12 mouse cellular contexts compared by ENCODE assay signal in genomic region chr1:106710202-106710601, GRCm38 (mm10). TPM values are rescaled to one million over a fixed set of nuclear protein-coding genes. Genes with fewer than 3 reads are reported as not detected.
DNase-seq lines count a peak whose midpoint lies in the region; ATAC-seq and TF ChIP-seq lines count a peak whose summit lies in the region.
"Had no signal": no experiment of that assay in that cellular context is flagged by ENCODE, and none has a peak within 500 bp of the region (broad histone marks: within the 10 kb centered on the region; RNA-seq: fewer than 3 reads in every experiment).

No protein-coding gene starts in this region.

- 94% methylated on average over 7 of the region's 7 CpGs for WGBS in limb, embryonic 12.5 days
- WGBS in limb, embryonic 10.5 days: 92% methylated on average over 7 of the region's 7 CpGs
- 42% methylated on average over 7 of the region's 7 CpGs for WGBS in thymus, adult 2 months

- peak overlapping the region; percentile 87 for H3K4me2 ChIP-seq in limb, embryonic 12.5 days

- H3K9ac ChIP-seq in limb, embryonic 12.5 days (replicated peaks): no peak overlapping the region

- H3K9me3 ChIP-seq in limb, embryonic 12.5 days: no peaks in the 10 kb centered on the region
- H3K9me3 ChIP-seq in limb, embryonic 10.5 days (replicated peaks): no peaks in the 10 kb centered on the region
- H3K9me3 ChIP-seq in G1E (replicated peaks): peaks cover 3% of the 10 kb centered on the region

- no peak overlapping the region for H3K27ac ChIP-seq in limb, embryonic 12.5 days
- H3K27ac ChIP-seq in limb, embryonic 10.5 days: no peak overlapping the region
- H3K27ac ChIP-seq in thymus, adult 2 months (ENCODE audit: control insufficient read depth, insufficient read depth, low read length): no peak overlapping the region

- peak overlapping the region; percentile 21; the same call in 1 of the 2 replicates for H3K4me3 ChIP-seq in limb, embryonic 12.5 days (replicated peaks)
- no peak overlapping the region for H3K4me3 ChIP-seq in limb, embryonic 10.5 days
- no peak overlapping the region for H3K4me3 ChIP-seq in G1E (ENCODE audit: low read depth, low read length)
- no peak overlapping the region for H3K4me3 ChIP-seq in thymus, adult 2 months (ENCODE audit: control insufficient read depth, insufficient read depth, low read length)

- intact Hi-C loops in heart, postnatal 25 days (cut with DNase I): loop anchor here (10.0 kb wide), 2 partner anchors 535 to 645 kb away; partner anchors contain the start of gene Phlpp1

- no peak for ATAC-seq in limb, embryonic 12.5 days (ENCODE audit: insufficient number of reproducible peaks, insufficient read depth, low FRiP score, low TSS enrichment, low read depth)
- ATAC-seq in G1E (ENCODE audit: extremely low read depth, insufficient number of reproducible peaks, low FRiP score, poor library complexity, severe bottlenecking): peak; percentile 31; the same call in 1 of the 2 replicates
- ATAC-seq in megakaryocyte progenitor cell, adult 5-6 weeks (replicated peaks; ENCODE audit: poor library complexity): peak; percentile 28
- ATAC-seq: CD4-positive, CD25-positive, alpha-beta regulatory T cell, adult 4 months had no signal

- H3K27me3 ChIP-seq in limb, embryonic 12.5 days: no peaks in the 10 kb centered on the region
- H3K27me3 ChIP-seq in limb, embryonic 10.5 days (ENCODE audit: low read depth, poor library complexity, severe bottlenecking): no peaks in the 10 kb centered on the region
- H3K27me3 ChIP-seq in G1E (ENCODE audit: insufficient read depth, low read length): peaks cover 21% of the 10 kb centered on the region; the same call in 1 of the 2 replicates
- no peaks in the 10 kb centered on the region for H3K27me3 ChIP-seq in thymus, adult 2 months (ENCODE audit: control insufficient read depth, insufficient read depth, low read length)

- TF ChIP-seq CTCF in G1E (IDR thresholded peaks at IDR 0.05; ENCODE audit: low read depth, low read length): no peak
- no peak for TF ChIP-seq CTCF in thymus, adult 2 months (IDR thresholded peaks at IDR 0.05; ENCODE audit: borderline replicate concordance, control insufficient read depth, extremely low read depth, insufficient read depth, low read length, poor library complexity)

- no peak for TF ChIP-seq POLR2A in thymus, adult 2 months (IDR thresholded peaks at IDR 0.05; ENCODE audit: control insufficient read depth, extremely low read depth, insufficient read depth, low read length, poor library complexity)

- H3K4me1 ChIP-seq in limb, embryonic 12.5 days (replicated peaks): peaks cover 29% of the 10 kb centered on the region
- peaks cover 26% of the 10 kb centered on the region for H3K4me1 ChIP-seq in limb, embryonic 10.5 days
- H3K4me1 ChIP-seq in G1E (ENCODE audit: insufficient read depth, low read depth, low read length): peaks cover 37% of the 10 kb centered on the region
- H3K4me1 ChIP-seq in thymus, adult 2 months (replicated peaks; ENCODE audit: control insufficient read depth, insufficient read depth, low read length): peaks cover 21% of the 10 kb centered on the region

- DNase-seq in heart, adult 11 months: peak; percentile 25
- DNase-seq in heart, postnatal 25 days (ENCODE audit: low spot score): no peak
- DNase-seq in limb, embryonic 10.5 days (ENCODE audit: low spot score): no peak
- no peak for DNase-seq in G1E (ENCODE audit: low spot score)
- no peak for DNase-seq in thymus, adult 2 months
- no peak for DNase-seq in cerebellum, adult 11-12 months
- DNase-seq: adrenal gland, postnatal 25 days; kidney, adult 18-20 months; spleen, adult 18-20 months had no signal

- no peaks in the 10 kb centered on the region for H3K36me3 ChIP-seq in limb, embryonic 12.5 days
- H3K36me3 ChIP-seq in limb, embryonic 10.5 days: no peaks in the 10 kb centered on the region
- H3K36me3 ChIP-seq in G1E (replicated peaks): peaks cover 5% of the 10 kb centered on the region
- no peaks in the 10 kb centered on the region for H3K36me3 ChIP-seq in thymus, adult 2 months (ENCODE audit: control insufficient read depth, insufficient read depth, low read length)

RNA-seq across cellular contexts. Expression of gene Bcl2, which starts 3.9 kb away (rescaled TPM):
- total RNA-seq in heart, postnatal 25 days (2021): 1 to 10 TPM; 3.7 to 4.4 TPM
- polyA plus RNA-seq in limb, embryonic 12.5 days (2016; fragmentation: Nextera tagmentation; extraction: Ambion mirVana): 27.5 and 30.6 TPM in 2 replicates
- polyA plus RNA-seq in limb, embryonic 10.5 days (2016; fragmentation: Nextera tagmentation; extraction: Ambion mirVana): 8.9 and 11.7 TPM in 2 replicates
- total RNA-seq in G1E (2014; fragmentation: Nextera tagmentation) (2.9 and 4.1 TPM in 2 replicates), G1E (2017) (4.2 and 4.9 TPM in 2 replicates)
- 0.98 and 1.2 TPM in 2 replicates for polyA plus RNA-seq in G1E (2012)
- 30.3 and 32.6 TPM in 2 replicates for total RNA-seq in megakaryocyte progenitor cell, adult 5-6 weeks (2015)
- total RNA-seq in megakaryocyte progenitor cell, adult 5-6 weeks (2017): 29.1 and 31.1 TPM in 2 replicates
- 10.7 and 11.8 TPM in 2 replicates for polyA plus RNA-seq in thymus, adult 2 months (2012; rRNA removed)

RNA-seq across cellular contexts. Expression of gene Kdsr, which starts 49.3 kb away (rescaled TPM):
- total RNA-seq in heart, postnatal 25 days (2021): 1 to 10 TPM; 6.1 to 6.9 TPM
- 12.9 and 13.0 TPM in 2 replicates for polyA plus RNA-seq in limb, embryonic 12.5 days (2016; fragmentation: Nextera tagmentation; extraction: Ambion mirVana)
- polyA plus RNA-seq in limb, embryonic 10.5 days (2016; fragmentation: Nextera tagmentation; extraction: Ambion mirVana): 9.3 and 10.2 TPM in 2 replicates
- total RNA-seq in G1E (2014; fragmentation: Nextera tagmentation) (15.7 and 27.1 TPM in 2 replicates), G1E (2017) (63.9 TPM in 2 replicates)
- polyA plus RNA-seq in G1E (2012): 5.9 and 9.3 TPM in 2 replicates
- 11.3 and 12.8 TPM in 2 replicates for total RNA-seq in megakaryocyte progenitor cell, adult 5-6 weeks (2015)
- 32.4 and 36.6 TPM in 2 replicates for total RNA-seq in megakaryocyte progenitor cell, adult 5-6 weeks (2017)
- polyA plus RNA-seq in thymus, adult 2 months (2012; rRNA removed): 12.3 and 17.1 TPM in 2 replicates
